Mouse (Mus musculus): ENCODE measurements around the gene Pak4. TPM values are rescaled to one million over a fixed set of nuclear protein-coding genes. Genes with fewer than 3 reads are reported as not detected.
"Not testable (repeated sequence)": the region's sequence is repeated elsewhere in the genome, so short reads cannot be mapped to it uniquely, and the experiment has no call there.

The Pak4 gene
- 10 to 100 TPM; 28.0 to 30.0 TPM for total RNA-seq (2021)
- long read RNA-seq, experiment 1, transcript Pak4-202 (10 exons, 2,899 nt), result major isoform, 10 of 28 reads
- long read RNA-seq, experiment 1, partial matches to known transcripts, result 11 of 28 reads
- long read RNA-seq, experiment 1, other reads (novel, unspliced or antisense), result 7 of 28 reads
- long read RNA-seq, experiment 2, transcript Pak4-202 (10 exons, 2,899 nt), result major isoform, 6 of 9 reads
- long read RNA-seq, experiment 2, partial matches to known transcripts, result 3 of 9 reads
- long read RNA-seq, experiment 2, other reads (novel, unspliced or antisense), result 0 of 9 reads

GRCm38 (mm10) chr7:28597642-28598446 lies at the start of gene Pak4, which contains the start of gene Samd4b:
Gene Pak4, minus strand, starts transcription at chr7:28598185.
Gene Samd4b, minus strand, starts transcription at chr7:28598144.
- peak; percentile 100 for DNase-seq

- DNase-seq, result peak in 1 of 2 experiments; percentile 8
These were observed 49.0 kb upstream of the Pak4 start for GRCm38 (mm10) chr7:28647016-28647415.

GRCm38 (mm10) chr7:28645947-28646475 lies 48.0 kb upstream of the Pak4 start:
- no peak for DNase-seq

- DNase-seq, result no peak
These were observed 47.4 kb upstream of the Pak4 start for GRCm38 (mm10) chr7:28645366-28645765.

GRCm38 (mm10) chr7:28641546-28641945 lies 43.6 kb upstream of the Pak4 start:
- no peak for DNase-seq

GRCm38 (mm10) chr7:28637511-28637910 lies 39.5 kb upstream of the Pak4 start:
- peak; percentile 5 to 12 for DNase-seq

GRCm38 (mm10) chr7:28634128-28634527 lies 36.1 kb upstream of the Pak4 start:
- no peak for DNase-seq

- no peak for DNase-seq
These were observed 33.1 kb upstream of the Pak4 start, which contains the start of gene Acp7 for GRCm38 (mm10) chr7:28631073-28631472. Gene Acp7, minus strand, starts transcription at chr7:28631332.

- no peak for DNase-seq
These were observed 26.8 kb upstream of the Pak4 start for GRCm38 (mm10) chr7:28624791-28625190.

- no peak for DNase-seq
These were observed 21.2 kb upstream of the Pak4 start for GRCm38 (mm10) chr7:28619098-28619715.

- peak; percentile 61 to 67 for DNase-seq
These were observed 8.0 kb upstream of the Pak4 start for GRCm38 (mm10) chr7:28605951-28606350.

GRCm38 (mm10) chr7:28603788-28604187 lies 5.8 kb upstream of the Pak4 start:
- not testable (repeated sequence) for DNase-seq

- DNase-seq, result no peak
These were observed 5.2 kb upstream of the Pak4 start for GRCm38 (mm10) chr7:28603136-28603535.

GRCm38 (mm10) chr7:28601668-28602067 lies 3.7 kb upstream of the Pak4 start:
- peak; percentile 48 to 68 for DNase-seq

- peak; percentile 77 to 87 for DNase-seq
These were observed 3.0 kb upstream of the Pak4 start for GRCm38 (mm10) chr7:28601029-28601428.

GRCm38 (mm10) chr7:28598951-28599350 lies 966 bp upstream of the Pak4 start:
- no peak for DNase-seq

- no peak for DNase-seq
These were observed 761 bp downstream of the Pak4 start for GRCm38 (mm10) chr7:28597277-28597570.

GRCm38 (mm10) chr7:28596436-28597276 lies 1.3 kb downstream of the Pak4 start:
- DNase-seq, result peak; percentile 77 to 80

GRCm38 (mm10) chr7:28595751-28596435 lies 2.1 kb downstream of the Pak4 start:
- peak; percentile 79 to 81 for DNase-seq

GRCm38 (mm10) chr7:28593206-28594111 lies 4.5 kb downstream of the Pak4 start:
- DNase-seq, result peak; percentile 49 to 71
